Mouse (Mus musculus) mesoderm, embryonic 11.5 days (tissue): ENCODE measurements around the gene 2310034G01Rik.

ENCODE experiments used
- DNase-seq: peaks from one replicate; pipeline ENCODE4 v3.0.0-alpha.2; 2012; ENCODE audit warnings: low read depth, low spot score

2310034G01Rik gene

DNA sequence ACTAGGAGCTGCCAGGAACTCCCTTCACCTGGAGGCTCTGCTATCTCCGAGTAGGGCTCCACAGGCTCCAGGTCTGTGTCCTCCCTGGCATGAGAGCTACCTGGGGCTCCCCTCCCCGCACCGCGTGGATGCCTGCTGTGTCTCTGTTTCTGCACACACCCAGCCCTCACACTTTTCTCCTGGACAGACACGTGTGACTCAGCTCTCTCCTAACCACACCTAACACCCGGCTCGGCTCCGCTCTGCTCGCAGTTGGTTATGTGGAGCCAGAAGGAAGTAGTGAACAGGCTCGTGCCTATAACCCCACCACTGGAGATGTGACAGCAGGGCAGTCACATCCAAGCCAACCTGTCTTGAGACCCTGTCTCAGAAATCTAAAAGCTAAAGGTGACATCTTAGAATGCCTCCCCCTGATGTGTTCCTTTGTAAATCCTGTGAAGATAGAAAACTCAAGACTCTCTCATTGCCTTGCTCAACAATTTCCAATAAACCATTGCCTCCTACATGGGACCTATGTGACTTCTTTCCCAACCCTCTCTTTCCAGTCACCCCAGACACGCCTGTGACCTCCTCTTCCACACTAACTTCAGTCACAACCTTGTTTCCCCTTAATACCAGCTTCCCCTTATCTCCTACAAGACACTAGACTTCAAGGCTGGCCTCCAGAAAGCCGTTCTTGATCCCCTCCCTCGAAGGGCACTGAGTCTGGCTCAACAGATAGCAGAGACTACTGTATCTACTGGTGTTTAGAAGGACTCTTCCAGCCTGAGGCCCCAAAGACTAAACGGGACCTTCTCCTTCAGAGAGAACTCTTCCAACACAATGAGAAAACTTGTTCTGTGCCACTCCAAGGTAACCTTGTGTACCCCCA lies 35.0 kb downstream of the 2310034G01Rik start:
- no peak for DNase-seq

- no peak for DNase-seq
These were observed 35.9 kb downstream of the 2310034G01Rik start for GRCm38 (mm10) chr19:46314151-46314601.

- no peak for DNase-seq
These were observed 36.5 kb downstream of the 2310034G01Rik start for GRCm38 (mm10) chr19:46313591-46313990.

- no peak for DNase-seq
These were observed 37.0 kb downstream of the 2310034G01Rik start for GRCm38 (mm10) chr19:46313116-46313515.

- DNase-seq, result no peak
These were observed 37.5 kb downstream of the 2310034G01Rik start for GRCm38 (mm10) chr19:46312566-46312965.

DNA sequence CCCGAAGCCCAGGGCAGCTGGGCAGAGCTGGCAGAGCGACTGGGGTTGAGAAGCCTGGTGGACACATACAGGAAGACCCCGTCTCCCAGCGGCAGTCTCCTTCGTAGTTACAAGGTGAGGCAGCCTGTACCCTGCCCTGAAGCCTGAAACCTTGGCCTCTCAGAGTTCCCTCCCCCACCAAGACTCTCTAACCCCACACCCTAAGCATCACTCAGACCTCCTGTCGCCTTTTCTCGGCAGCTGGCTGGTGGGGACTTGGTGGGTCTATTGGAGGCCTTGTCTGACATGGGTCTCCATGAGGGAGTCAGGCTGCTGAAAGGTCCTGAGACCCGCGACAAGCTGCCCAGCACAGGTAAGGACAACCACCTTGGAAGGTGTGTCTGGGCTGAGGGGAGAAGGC lies 38.8 kb downstream of the 2310034G01Rik start:
- DNase-seq, result no peak

DNA sequence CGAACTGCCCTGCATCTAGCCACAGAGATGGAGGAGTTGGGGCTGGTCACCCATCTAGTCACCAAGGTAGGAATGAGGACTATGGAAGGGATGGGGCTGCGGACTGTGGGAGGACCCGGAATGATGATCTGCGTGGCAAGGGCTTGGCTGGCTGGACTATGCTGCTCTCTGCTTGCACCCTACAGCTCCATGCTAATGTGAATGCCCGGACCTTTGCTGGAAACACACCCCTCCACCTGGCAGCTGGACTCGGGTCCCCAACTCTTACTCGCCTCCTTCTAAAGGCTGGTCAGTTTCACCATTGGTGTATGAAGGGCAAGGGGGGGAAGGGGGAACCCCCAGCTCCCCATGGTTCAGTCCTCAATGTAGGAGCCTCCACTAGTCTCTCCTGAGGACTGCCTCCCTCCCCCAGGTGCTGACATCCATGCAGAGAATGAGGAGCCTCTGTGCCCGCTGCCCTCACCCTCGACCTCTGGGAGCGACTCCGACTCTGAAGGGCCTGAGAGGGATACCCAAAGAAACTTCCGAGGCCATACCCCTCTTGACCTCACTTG lies 39.7 kb downstream of the 2310034G01Rik start:
- DNase-seq, result no peak

- no peak for DNase-seq
These were observed 40.3 kb downstream of the 2310034G01Rik start for GRCm38 (mm10) chr19:46309651-46310305.

DNA sequence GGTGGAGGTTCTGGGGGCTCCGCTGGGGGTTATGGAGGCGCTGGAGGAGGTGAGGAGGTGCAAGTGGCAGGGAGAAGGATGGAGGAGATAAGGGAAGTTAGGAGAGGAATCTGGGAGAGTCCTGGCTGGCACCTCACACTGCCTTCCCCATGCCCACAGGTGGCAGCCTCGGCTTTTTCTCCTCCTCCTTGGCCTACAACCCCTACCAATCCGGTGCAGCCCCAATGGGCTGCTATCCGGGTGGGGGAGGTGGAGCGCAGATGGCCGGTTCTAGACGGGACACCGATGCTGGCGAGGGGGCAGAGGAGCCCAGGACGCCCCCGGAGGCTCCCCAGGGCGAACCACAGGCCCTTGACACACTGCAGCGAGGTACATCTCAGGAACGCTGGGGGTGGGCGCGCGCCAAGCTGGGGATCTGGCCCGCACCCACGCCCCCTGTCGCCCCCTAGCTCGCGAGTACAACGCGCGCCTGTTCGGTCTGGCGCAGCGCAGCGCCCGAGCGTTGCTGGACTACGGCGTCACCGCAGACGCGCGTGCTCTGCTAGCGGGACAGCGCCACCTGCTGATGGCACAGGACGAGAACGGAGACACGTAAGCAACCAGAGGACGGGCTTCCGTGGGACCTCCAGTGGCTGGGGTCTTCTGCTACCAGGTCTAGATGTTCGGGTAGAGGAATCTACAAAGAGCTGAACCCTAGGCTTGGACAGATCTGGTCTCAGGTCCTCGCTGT lies 41.2 kb downstream of the 2310034G01Rik start:
- DNase-seq, result peak; percentile 95

GRCm38 (mm10) chr19:46308303-46308702 lies 41.8 kb downstream of the 2310034G01Rik start:
- DNase-seq, result no peak

DNA sequence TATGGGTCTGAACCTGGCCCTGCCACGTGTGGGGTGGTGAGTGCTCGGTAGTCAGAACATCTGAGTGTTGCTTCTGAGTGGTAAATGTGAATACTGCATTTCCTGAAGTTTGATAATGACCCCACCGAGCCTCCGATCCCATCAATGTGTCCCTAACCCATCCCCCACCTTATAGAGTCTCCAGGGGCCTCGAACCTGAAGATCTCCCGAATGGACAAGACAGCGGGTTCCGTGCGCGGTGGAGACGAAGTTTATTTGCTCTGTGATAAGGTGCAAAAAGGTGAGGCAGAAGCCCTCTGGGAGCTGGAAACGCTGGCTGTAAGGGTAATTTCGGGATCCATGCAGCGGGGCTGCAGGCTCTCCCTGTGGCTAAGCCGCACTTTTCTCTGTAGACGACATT lies 42.3 kb downstream of the 2310034G01Rik start:
- DNase-seq, result no peak

DNA sequence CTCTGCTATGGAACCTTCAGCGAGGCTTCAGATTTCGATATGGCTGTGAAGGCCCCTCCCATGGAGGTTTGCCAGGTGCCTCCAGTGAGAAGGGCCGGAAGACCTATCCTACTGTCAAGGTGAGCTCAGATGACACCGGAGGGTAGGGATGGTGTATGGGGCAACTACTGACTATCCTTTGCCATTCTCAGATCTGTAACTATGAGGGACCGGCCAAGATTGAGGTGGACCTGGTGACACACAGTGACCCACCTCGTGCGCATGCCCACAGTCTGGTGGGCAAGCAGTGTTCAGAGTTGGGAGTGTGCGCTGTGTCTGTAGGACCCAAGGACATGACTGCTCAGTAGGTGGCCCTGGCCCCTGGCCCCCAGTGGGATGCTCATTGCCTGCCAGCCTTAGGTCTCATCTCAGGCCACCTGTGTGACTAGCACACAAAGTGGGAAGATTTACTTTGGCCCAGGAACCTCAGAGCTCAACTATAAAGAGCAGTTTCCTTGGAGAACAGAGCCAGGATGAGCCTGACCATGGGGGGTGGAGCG lies 43.3 kb downstream of the 2310034G01Rik start:
- no peak for DNase-seq

GRCm38 (mm10) chr19:46306268-46306610 lies 43.9 kb downstream of the 2310034G01Rik start:
- no peak for DNase-seq

DNA sequence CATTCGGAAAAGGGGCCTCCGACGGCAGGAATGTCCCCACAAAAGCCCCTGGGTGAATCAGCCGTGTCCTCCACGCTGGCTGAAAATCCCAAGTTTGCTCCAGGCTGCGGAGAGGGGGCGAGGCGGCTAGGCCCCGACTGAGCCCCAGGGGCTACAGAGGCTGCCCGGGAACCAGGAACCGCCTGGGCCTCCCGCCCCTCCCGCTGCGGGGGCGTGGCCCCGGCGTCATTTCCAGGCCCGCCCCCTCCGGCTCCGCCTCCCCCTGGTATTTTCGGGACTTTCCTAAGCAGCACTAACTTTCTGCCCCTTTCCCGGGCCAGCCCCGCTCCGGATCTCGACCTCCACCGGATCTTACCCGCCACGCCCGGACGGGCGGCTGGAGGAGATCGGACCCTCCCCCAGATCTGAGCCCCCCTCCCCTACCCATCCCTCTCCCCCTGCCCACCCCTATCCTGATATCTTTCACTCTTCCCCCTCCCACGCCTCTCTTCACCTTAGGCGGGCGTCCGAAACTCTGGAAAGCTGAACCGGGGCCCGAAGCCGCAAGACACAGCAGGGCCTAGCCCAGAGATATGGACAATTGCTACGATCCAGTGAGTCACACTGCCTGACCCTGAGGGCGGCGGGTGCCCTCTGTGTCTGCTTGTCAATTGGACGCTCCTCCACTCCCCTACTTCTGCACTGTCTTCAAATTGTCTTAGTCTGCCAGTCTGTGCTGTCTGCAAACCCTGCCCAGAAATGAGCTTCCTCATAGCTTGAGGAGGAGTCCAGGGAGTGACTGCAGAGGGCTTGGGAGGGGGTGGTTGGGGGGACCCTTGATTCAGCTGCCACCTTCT lies 44.5 kb downstream of the 2310034G01Rik start:
- DNase-seq, result peak; percentile 86

- no peak for DNase-seq
These were observed 45.2 kb downstream of the 2310034G01Rik start for GRCm38 (mm10) chr19:46304908-46305333.

- peak; percentile 92 for DNase-seq
These were observed 45.8 kb downstream of the 2310034G01Rik start, which contains the start of gene Nfkb2 for GRCm38 (mm10) chr19:46304216-46304841. Nfkb2 (plus strand) TSS chr19:46304320.

- DNase-seq, result no peak
These were observed 46.6 kb downstream of the 2310034G01Rik start for GRCm38 (mm10) chr19:46303251-46304215.

DNA sequence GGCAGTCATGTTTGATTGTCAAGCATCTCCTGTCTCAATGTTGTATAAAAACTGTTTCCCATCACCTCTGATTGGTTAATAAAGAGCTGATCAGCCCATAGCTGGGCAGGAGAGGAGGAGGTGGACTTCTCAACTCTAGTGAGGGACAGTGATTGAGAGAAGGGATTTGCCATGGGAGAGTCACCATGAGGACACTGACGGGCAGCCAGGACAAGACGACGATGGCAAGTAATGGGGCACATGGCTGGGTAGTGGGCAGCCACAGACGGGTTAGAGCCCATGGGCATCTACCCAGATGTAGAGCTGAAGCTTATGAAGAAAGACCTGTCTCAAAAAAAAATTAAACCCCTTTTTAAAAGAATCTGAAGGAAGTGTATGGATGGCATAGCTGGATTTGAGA lies 47.6 kb downstream of the 2310034G01Rik start:
- DNase-seq, result no peak
